Mouse (Mus musculus) spleen, adult 2 months (tissue): ENCODE results near the gene Cdca3. TPM values are rescaled to one million over a fixed set of nuclear protein-coding genes. Genes with fewer than 3 reads are reported as not detected.
A peak's percentile ranks its signal among the peaks of the same experiment; 100 is the strongest.

Experiments used
- DNase-seq, 2 experiments: peaks; one replicate each; pipeline versions ENCODE4 v3.0.0 to v3.0.0-alpha.2; 2012 to 2021; ENCODE audit warnings: low spot score in 2 of 2, low read depth in 1 of 2
- H3K27ac ChIP-seq: fragments of 200-500 bp; 2 replicates; pipeline ENCODE4 v1.5.1; 2012; ENCODE audit warnings: low read length, inconsistent platforms; ENCODE audit not compliant: insufficient read depth
- H3K27me3 ChIP-seq: fragments of 200-500 bp; 2 replicates; pipeline ENCODE4 v1.6.1; 2012; ENCODE audit warnings: mild to moderate bottlenecking, moderate library complexity, low read length, inconsistent platforms; ENCODE audit not compliant: control insufficient read depth, insufficient read depth
- H3K36me3 ChIP-seq: fragments of 200-500 bp; 2 replicates; pipeline ENCODE4 v1.6.1; 2012; ENCODE audit warnings: mild to moderate bottlenecking, low read length, inconsistent platforms; ENCODE audit not compliant: control insufficient read depth, insufficient read depth
- H3K4me1 ChIP-seq: fragments of 200-500 bp; 2 replicates; pipeline ENCODE4 v1.6.1; 2011; ENCODE audit warnings: inconsistent platforms; ENCODE audit not compliant: control insufficient read depth, insufficient read depth, insufficient read length
- H3K4me3 ChIP-seq: fragments of 200-500 bp; 2 replicates; pipeline ENCODE4 v1.5.1; 2011; ENCODE audit warnings: mild to moderate bottlenecking, inconsistent platforms; ENCODE audit not compliant: insufficient read depth, insufficient read length; ENCODE audit errors: extremely low read depth
- CTCF ChIP-seq: fragments of 200-500 bp; IDR thresholded peaks from 2 replicates; pipeline ENCODE4 v1.5.1; 2011; ENCODE audit warnings: mild to moderate bottlenecking, inconsistent platforms; ENCODE audit not compliant: insufficient read depth, insufficient read length, insufficient replicate concordance; ENCODE audit errors: extremely low read depth
- POLR2A ChIP-seq: fragments of 200-500 bp; IDR thresholded peaks from 2 replicates; pipeline ENCODE4 v1.6.1; 2011; ENCODE audit warnings: low read depth, low read length, inconsistent platforms
- WGBS: fragments of 180-500 bp; shearing (Covaris S2); methylation state at CpG from one replicate; pipeline ENCODE4 v1.1.7; 2018; 5-methylcytosine and 5-hydroxymethylcytosine counted together
- polyA plus RNA-seq: library from polyadenylated mRNA; depleted of rRNA; stranded (reverse); fragments of >200 nt; gene quantifications from 2 replicates; pipeline ENCODE4 v1.2.3, GENCODE M21; 2012

Cdca3 gene
- polyA plus RNA-seq, 1 experiment: 30.4 TPM

GRCm38 (mm10) chr6:124861266-124861665 is 31.9 kb downstream of the Cdca3 start:
- no peak overlapping the region for H3K27ac ChIP-seq
- no peaks in the 10 kb centered on the region for H3K36me3 ChIP-seq
- WGBS: 94% methylated on average over 19 of the region's 19 CpGs
- peaks cover 21% of the 10 kb centered on the region for H3K27me3 ChIP-seq
- TF ChIP-seq CTCF (no peak), POLR2A (no peak)
- no peak for DNase-seq
- no peak overlapping the region for H3K4me3 ChIP-seq
- peaks cover 8% of the 10 kb centered on the region for H3K4me1 ChIP-seq

GRCm38 (mm10) chr6:124861802-124862201 is 32.5 kb downstream of the Cdca3 start:
- 84% methylated on average over 3 of the region's 3 CpGs for WGBS
- Histone ChIP-seq H3K27ac (no peak overlapping the region), H3K4me3 (no peak overlapping the region), H3K27me3 (peaks cover 21% of the 10 kb centered on the region), H3K36me3 (no peaks in the 10 kb centered on the region), H3K4me1 (peaks cover 6% of the 10 kb centered on the region)
- TF ChIP-seq POLR2A: no peak
- TF ChIP-seq CTCF: no peak
- no peak for DNase-seq

- no peak overlapping the region for H3K4me3 ChIP-seq
- no peak for DNase-seq
- no peaks in the 10 kb centered on the region for H3K36me3 ChIP-seq
- no peak overlapping the region for H3K27ac ChIP-seq
- H3K4me1 ChIP-seq: peaks cover 5% of the 10 kb centered on the region; the same call in 1 of the 2 replicates
- H3K27me3 ChIP-seq: peaks cover 15% of the 10 kb centered on the region
- TF ChIP-seq POLR2A (no peak), CTCF (no peak)
- WGBS: 18% methylated on average over 8 of the region's 8 CpGs
Observed at GRCm38 (mm10) chr6:124862406-124863124, 33.2 kb downstream of the Cdca3 start.

- Histone ChIP-seq H3K4me3 (peak overlapping the region; percentile 52), H3K27me3 (peaks cover 12% of the 10 kb centered on the region), H3K27ac (no peak overlapping the region), H3K4me1 (peaks cover 5% of the 10 kb centered on the region; the same call in 1 of the 2 replicates), H3K36me3 (no peaks in the 10 kb centered on the region)
- no peak for DNase-seq
- TF ChIP-seq POLR2A: no peak
- TF ChIP-seq CTCF: no peak
- WGBS: 3% methylated on average over 8 of the region's 16 CpGs
Observed at GRCm38 (mm10) chr6:124863125-124863657, 33.8 kb downstream of the Cdca3 start.

- no peak within 1 kb of the TSS for H3K27ac ChIP-seq
Observed at GRCm38 (mm10) chr6:124863658-124864298, 34.4 kb downstream of the Cdca3 start, which contains the start of gene Gpr162. Gene Gpr162, minus strand, starts transcription at chr6:124863983.

GRCm38 (mm10) chr6:124865766-124866362 is 36.5 kb downstream of the Cdca3 start:
- TF ChIP-seq CTCF (no peak), POLR2A (no peak)
- Histone ChIP-seq H3K4me1 (peaks cover 5% of the 10 kb centered on the region; the same call in 1 of the 2 replicates), H3K27ac (no peak overlapping the region), H3K36me3 (no peaks in the 10 kb centered on the region), H3K4me3 (no peak overlapping the region), H3K27me3 (peaks cover 9% of the 10 kb centered on the region)
- DNase-seq: no peak
- WGBS: 90% methylated on average over 18 of the region's 18 CpGs

More at GRCm38 (mm10) chr6:124863658-124864298, 34.4 kb downstream of the Cdca3 start, which contains the start of gene Gpr162:
- Histone ChIP-seq H3K36me3 (no peaks in the 10 kb centered on the region), H3K4me3 (peak within 1 kb of the TSS; percentile 52), H3K4me1 (peaks cover 5% of the 10 kb centered on the region; the same call in 1 of the 2 replicates), H3K27me3 (peaks cover 12% of the 10 kb centered on the region)
- no peak for TF ChIP-seq CTCF
- TF ChIP-seq POLR2A: no peak
- DNase-seq: peak in 1 of 2 experiments; percentile 28
- 2% methylated on average over 38 of the region's 43 CpGs for WGBS
